32 mouse cellular contexts compared by ENCODE assay signal in the genomic region with DNA sequence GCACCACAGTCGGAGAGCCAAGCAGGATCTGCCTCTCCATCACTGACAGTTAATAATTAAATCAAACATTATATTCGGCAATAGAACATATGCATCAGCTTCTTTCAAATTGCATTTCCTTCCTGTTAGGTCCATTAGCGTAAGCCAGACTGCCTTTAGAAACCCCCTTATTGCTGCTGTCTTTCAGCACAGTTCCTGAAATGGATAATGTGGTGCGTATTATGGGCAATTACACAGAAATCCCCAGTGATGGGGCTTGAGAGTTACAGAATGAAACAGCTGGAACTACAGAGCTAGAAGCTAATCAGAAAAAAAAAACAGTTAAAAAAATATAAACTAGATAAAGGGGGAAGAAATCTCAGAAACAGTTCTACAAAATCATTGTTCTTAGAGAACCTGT.
DNase-seq lines count a peak whose midpoint lies in the region; ATAC-seq lines count a peak whose summit lies in the region.
"Had no signal": no experiment of that assay in that cellular context is flagged by ENCODE, and none has a peak within 500 bp of the region (broad histone marks: within the 10 kb centered on the region; RNA-seq: fewer than 3 reads in every experiment).

No protein-coding gene starts in this region.

- WGBS in forebrain, embryonic 14.5 days = 63% methylated on average over 4 of the region's 4 CpGs
- WGBS in forebrain, embryonic 10.5 days = 84% methylated on average over 4 of the region's 4 CpGs
- WGBS in midbrain, embryonic 14.5 days = 57% methylated on average over 4 of the region's 4 CpGs
- 58% methylated on average over 4 of the region's 4 CpGs for WGBS in midbrain, embryonic 15.5 days
- WGBS in embryonic facial prominence, embryonic 14.5 days = 28% methylated on average over 4 of the region's 4 CpGs
- WGBS in intestine, embryonic 16.5 days = 62% methylated on average over 4 of the region's 4 CpGs

- peak; percentile 42 for DNase-seq in forebrain, embryonic 14.5 days (ENCODE audit: low spot score)
- no peak for DNase-seq in forebrain, embryonic 10.5 days (ENCODE audit: extremely low spot score, low spot score)
- DNase-seq in midbrain, embryonic 14.5 days = peak; percentile 30
- peak; percentile 28 for DNase-seq in MN1 (ENCODE audit: low spot score)
- peak; percentile 57 for DNase-seq in embryonic facial prominence, embryonic 14.5 days (ENCODE audit: low spot score)
- DNase-seq: adrenal gland, postnatal 10 days; cerebellum, adult 11 months; cerebellum, adult 9-10 months; cerebellum, postnatal 36 days; gastrocnemius, adult 2 months; gastrocnemius, postnatal 36 days; heart, adult 18-20 months; heart, postnatal 4 days; kidney, adult 18-20 months; kidney, postnatal 25 days; thymus, adult 2 months; thymus, postnatal 4 days had no signal

- H3K4me1 ChIP-seq in forebrain, embryonic 14.5 days (ENCODE audit: control insufficient read depth, insufficient read depth, low read length) = 0 out of 2 replicates have a peak, but pooled peaks cover 3% of the 10 kb centered on the region
- H3K4me1 ChIP-seq in forebrain, embryonic 10.5 days = no peaks in the 10 kb centered on the region
- no peaks in the 10 kb centered on the region for H3K4me1 ChIP-seq in midbrain, embryonic 14.5 days (ENCODE audit: control insufficient read depth, insufficient read depth, low read length)
- H3K4me1 ChIP-seq in midbrain, embryonic 15.5 days = no peaks in the 10 kb centered on the region
- no peaks in the 10 kb centered on the region for H3K4me1 ChIP-seq in embryonic facial prominence, embryonic 14.5 days (ENCODE audit: control insufficient read depth, insufficient read depth, low read length)
- H3K4me1 ChIP-seq in intestine, embryonic 16.5 days (ENCODE audit: control insufficient read depth, insufficient read depth, low read length) = no peaks in the 10 kb centered on the region
- H3K4me1 ChIP-seq: embryonic facial prominence, embryonic 12.5 days; kidney, embryonic 15.5 days; limb, embryonic 12.5 days; liver, embryonic 15.5 days; midbrain, embryonic 13.5 days had no signal

- no peak overlapping the region for H3K27ac ChIP-seq in forebrain, embryonic 14.5 days (ENCODE audit: low read depth, low read length)
- no peak overlapping the region for H3K27ac ChIP-seq in forebrain, embryonic 10.5 days
- H3K27ac ChIP-seq in midbrain, embryonic 14.5 days (replicated peaks; ENCODE audit: low read depth, low read length) = no peak overlapping the region
- no peak overlapping the region for H3K27ac ChIP-seq in midbrain, embryonic 15.5 days
- no peak overlapping the region for H3K27ac ChIP-seq in embryonic facial prominence, embryonic 14.5 days (replicated peaks; ENCODE audit: low read depth, low read length)
- H3K27ac ChIP-seq in intestine, embryonic 16.5 days (ENCODE audit: low read length) = no peak overlapping the region
- H3K27ac ChIP-seq: embryonic facial prominence, embryonic 12.5 days; gastrocnemius, adult 2 months; hindbrain, embryonic 13.5 days; kidney, embryonic 15.5 days; left cerebral cortex, adult 2 months; limb, embryonic 12.5 days; liver, embryonic 15.5 days; macrophage; midbrain, embryonic 13.5 days had no signal

- H3K4me3 ChIP-seq in forebrain, embryonic 14.5 days (ENCODE audit: low read depth, low read length) = no peak overlapping the region
- H3K4me3 ChIP-seq in forebrain, embryonic 10.5 days = no peak overlapping the region
- no peak overlapping the region for H3K4me3 ChIP-seq in midbrain, embryonic 14.5 days (replicated peaks; ENCODE audit: low read depth, low read length)
- H3K4me3 ChIP-seq in midbrain, embryonic 15.5 days = no peak overlapping the region
- no peak overlapping the region for H3K4me3 ChIP-seq in embryonic facial prominence, embryonic 14.5 days (ENCODE audit: low read depth, low read length)
- no peak overlapping the region for H3K4me3 ChIP-seq in intestine, embryonic 16.5 days (ENCODE audit: low read length)
- H3K4me3 ChIP-seq: embryonic facial prominence, embryonic 12.5 days; gastrocnemius, adult 2 months; hindbrain, embryonic 13.5 days; kidney, embryonic 15.5 days; left cerebral cortex, adult 2 months; limb, embryonic 12.5 days; liver, embryonic 15.5 days; midbrain, embryonic 13.5 days; myocyte had no signal

- no peaks in the 10 kb centered on the region for H3K27me3 ChIP-seq in forebrain, embryonic 14.5 days (replicated peaks; ENCODE audit: control insufficient read depth, insufficient read depth, low read length)
- H3K27me3 ChIP-seq in forebrain, embryonic 10.5 days (ENCODE audit: poor library complexity, severe bottlenecking) = no peaks in the 10 kb centered on the region
- no peaks in the 10 kb centered on the region for H3K27me3 ChIP-seq in midbrain, embryonic 14.5 days (ENCODE audit: control insufficient read depth, insufficient read depth, low read length)
- H3K27me3 ChIP-seq in midbrain, embryonic 15.5 days (replicated peaks) = no peaks in the 10 kb centered on the region
- no peaks in the 10 kb centered on the region for H3K27me3 ChIP-seq in embryonic facial prominence, embryonic 14.5 days (replicated peaks; ENCODE audit: control insufficient read depth, insufficient read depth, low read length)
- H3K27me3 ChIP-seq in intestine, embryonic 16.5 days (replicated peaks; ENCODE audit: control insufficient read depth, insufficient read depth, low read length) = no peaks in the 10 kb centered on the region
- H3K27me3 ChIP-seq: CH12.LX; embryonic facial prominence, embryonic 12.5 days; hindbrain, embryonic 13.5 days; kidney, embryonic 15.5 days; limb, embryonic 12.5 days; liver, embryonic 15.5 days; midbrain, embryonic 13.5 days had no signal

- no peak; the same call in 1 of the 2 replicates for ATAC-seq in forebrain, embryonic 14.5 days
- ATAC-seq in midbrain, embryonic 14.5 days (ENCODE audit: low FRiP score, low TSS enrichment) = no peak
- no peak for ATAC-seq in midbrain, embryonic 15.5 days (replicated peaks)
- ATAC-seq in embryonic facial prominence, embryonic 14.5 days (ENCODE audit: low read depth) = no peak
- ATAC-seq in intestine, embryonic 16.5 days = no peak
- ATAC-seq: inflammation-experienced regulatory T-cells, adult 6 months; lung, postnatal 0 days; midbrain, embryonic 13.5 days had no signal

- H3K4me2 ChIP-seq in forebrain, embryonic 14.5 days (ENCODE audit: low read length) = no peak overlapping the region
- H3K4me2 ChIP-seq in midbrain, embryonic 14.5 days (ENCODE audit: low read length) = no peak overlapping the region
- H3K4me2 ChIP-seq in midbrain, embryonic 15.5 days = no peak overlapping the region
- H3K4me2 ChIP-seq in embryonic facial prominence, embryonic 14.5 days (ENCODE audit: low read depth, low read length) = no peak overlapping the region
- H3K4me2 ChIP-seq in intestine, embryonic 16.5 days (ENCODE audit: low read depth, low read length) = no peak overlapping the region
- H3K4me2 ChIP-seq: embryonic facial prominence, embryonic 12.5 days; heart, embryonic 11.5 days; hindbrain, embryonic 13.5 days; kidney, embryonic 15.5 days; limb, embryonic 12.5 days; liver, embryonic 15.5 days; midbrain, embryonic 13.5 days had no signal

- no peaks in the 10 kb centered on the region for H3K9me3 ChIP-seq in forebrain, embryonic 14.5 days (replicated peaks; ENCODE audit: control insufficient read depth, low read length)
- H3K9me3 ChIP-seq in forebrain, embryonic 10.5 days = no peaks in the 10 kb centered on the region
- H3K9me3 ChIP-seq in midbrain, embryonic 14.5 days (ENCODE audit: control insufficient read depth, low read length) = no peaks in the 10 kb centered on the region
- no peaks in the 10 kb centered on the region for H3K9me3 ChIP-seq in midbrain, embryonic 15.5 days
- no peaks in the 10 kb centered on the region for H3K9me3 ChIP-seq in embryonic facial prominence, embryonic 14.5 days (ENCODE audit: control insufficient read depth, low read length)
- H3K9me3 ChIP-seq in intestine, embryonic 16.5 days (ENCODE audit: control insufficient read depth, low read length) = no peaks in the 10 kb centered on the region
- H3K9me3 ChIP-seq: embryonic facial prominence, embryonic 12.5 days; hindbrain, embryonic 13.5 days; kidney, embryonic 15.5 days; limb, embryonic 12.5 days; liver, embryonic 15.5 days; midbrain, embryonic 13.5 days had no signal

- no peak overlapping the region for H3K9ac ChIP-seq in forebrain, embryonic 14.5 days (ENCODE audit: low read length)
- H3K9ac ChIP-seq in midbrain, embryonic 14.5 days (replicated peaks; ENCODE audit: low read length) = no peak overlapping the region
- H3K9ac ChIP-seq in midbrain, embryonic 15.5 days = no peak overlapping the region
- H3K9ac ChIP-seq in embryonic facial prominence, embryonic 14.5 days (ENCODE audit: low read depth, low read length) = no peak overlapping the region
- H3K9ac ChIP-seq in intestine, embryonic 16.5 days (ENCODE audit: low read depth, low read length) = no peak overlapping the region
- H3K9ac ChIP-seq: embryonic facial prominence, embryonic 12.5 days; hindbrain, embryonic 13.5 days; kidney, embryonic 15.5 days; limb, embryonic 12.5 days; liver, embryonic 15.5 days; midbrain, embryonic 13.5 days had no signal

- H3K36me3 ChIP-seq in forebrain, embryonic 14.5 days (ENCODE audit: control insufficient read depth, insufficient read depth, low read length) = no peaks in the 10 kb centered on the region
- no peaks in the 10 kb centered on the region for H3K36me3 ChIP-seq in forebrain, embryonic 10.5 days (replicated peaks)
- no peaks in the 10 kb centered on the region for H3K36me3 ChIP-seq in midbrain, embryonic 14.5 days (ENCODE audit: control insufficient read depth, insufficient read depth, low read length)
- no peaks in the 10 kb centered on the region for H3K36me3 ChIP-seq in midbrain, embryonic 15.5 days (replicated peaks)
- no peaks in the 10 kb centered on the region for H3K36me3 ChIP-seq in embryonic facial prominence, embryonic 14.5 days (ENCODE audit: control insufficient read depth, insufficient read depth, low read length)
- no peaks in the 10 kb centered on the region for H3K36me3 ChIP-seq in intestine, embryonic 16.5 days (ENCODE audit: control insufficient read depth, insufficient read depth, low read length)
- H3K36me3 ChIP-seq: embryonic facial prominence, embryonic 12.5 days; hindbrain, embryonic 13.5 days; kidney, embryonic 15.5 days; limb, embryonic 12.5 days; liver, embryonic 15.5 days; midbrain, embryonic 13.5 days had no signal
